Mouse (Mus musculus) B cell, adult 62 days (primary cell): Measurements from ENCODE around the gene Fnbp1. TPM values are rescaled to one million over a fixed set of nuclear protein-coding genes. Genes with fewer than 3 reads are reported as not detected.

Experiments
- total RNA-seq: library from RNA; stranded (reverse); gene quantifications from 4 replicates; pipeline ENCODE4 v1.2.4, GENCODE M21; 2023

Gene Fnbp1
- total RNA-seq, result 213 to 228 TPM (median 222 TPM) in 4 replicates

GRCm38 (mm10) chr2:31141867-31142454, at the start of gene Fnbp1:
Fnbp1 (minus strand) TSS chr2:31142008.

DNA sequence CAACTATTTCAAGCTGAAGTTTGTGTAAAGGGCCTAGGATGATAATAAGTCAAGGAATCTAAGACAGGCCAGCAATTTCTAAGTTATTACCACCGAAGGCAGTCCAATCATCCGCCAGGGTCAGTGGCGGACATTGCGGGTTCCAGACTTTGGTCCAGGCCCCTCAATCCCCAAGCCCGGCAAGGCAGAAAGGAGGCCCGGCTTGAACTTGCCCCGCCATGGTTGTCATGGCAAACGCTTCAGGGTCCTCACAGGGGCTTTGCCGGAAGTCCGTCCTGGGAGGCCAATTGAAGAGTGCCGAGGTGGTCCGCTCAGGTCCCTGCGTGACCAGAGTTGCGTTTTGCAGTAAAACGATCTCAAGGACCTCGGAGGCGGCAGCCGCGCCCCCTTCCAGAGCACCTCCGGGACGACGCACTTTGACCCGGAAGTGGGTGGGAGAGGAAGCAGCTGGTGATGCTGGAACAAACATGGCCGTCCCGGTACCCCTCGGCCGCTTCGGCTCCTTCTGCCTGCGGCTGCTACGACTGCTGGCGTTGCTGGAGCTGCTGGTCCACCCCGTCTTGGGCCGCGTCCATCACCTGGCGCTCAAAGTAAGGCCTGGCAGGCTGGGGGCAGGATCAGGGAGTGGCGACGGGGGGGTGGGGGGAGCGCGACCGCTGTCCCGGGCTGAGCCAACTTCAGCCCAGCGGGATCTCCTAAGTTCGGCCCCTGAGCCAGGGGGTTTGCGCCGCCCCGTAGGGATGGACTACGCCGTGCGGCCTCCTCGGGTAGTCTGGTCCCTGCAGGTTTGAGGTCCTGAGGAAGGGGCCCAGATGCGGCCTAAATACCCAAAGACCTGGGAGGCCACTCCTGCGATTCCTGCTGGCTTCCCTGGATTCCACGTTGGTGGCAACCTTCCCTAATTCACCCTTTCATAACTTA, 10.3 kb upstream of the Fnbp1 start, which contains the start of gene Gpr107:
TSS of gene Gpr107 (plus strand) at position 425 of the 921 bp plus-strand sequence.

GRCm38 (mm10) chr2:30981790-30982513, 159.9 kb downstream of the Fnbp1 start, which contains the start of the genes BC005624 and Usp20:
BC005624 (minus strand) TSS chr2:30982201.
Usp20 (plus strand) TSS chr2:30982279.

Other genes starting within 250 kb of the Fnbp1 start
- gene Ptges, start 212.1 kb downstream of the Fnbp1 start, total RNA-seq, result not detected in 4 replicates
- 46.9 to 52.8 TPM (median 51.6 TPM) in 4 replicates for gene Tor1b, start 189.0 kb downstream of the Fnbp1 start, total RNA-seq
- 44.2 to 47.0 TPM (median 46.2 TPM) in 4 replicates for gene Tor1a, start 174.1 kb downstream of the Fnbp1 start, total RNA-seq
- 120 to 126 TPM (median 121 TPM) in 4 replicates for gene BC005624, start 159.8 kb downstream of the Fnbp1 start, total RNA-seq
- 14.6 to 22.0 TPM (median 20.3 TPM) in 4 replicates for gene Usp20, start 159.7 kb downstream of the Fnbp1 start, total RNA-seq
- gene Gpr107, start 10.3 kb upstream of the Fnbp1 start, total RNA-seq, result 76.7 to 94.5 TPM (median 86.0 TPM) in 4 replicates
- gene Ncs1, start 103.8 kb upstream of the Fnbp1 start, total RNA-seq, result 0.12 to 0.21 TPM (median 0.13 TPM) in 3 of 4 replicates, not detected in the other
- not detected in 4 replicates for gene Hmcn2, start 172.4 kb upstream of the Fnbp1 start, total RNA-seq